Mouse (Mus musculus): ENCODE measurements around the gene Jhy. TPM values are rescaled to one million over a fixed set of nuclear protein-coding genes. Genes with fewer than 3 reads are reported as not detected.

Gene Jhy
- polyA plus RNA-seq, 1 experiment = 28.7 TPM

DNA sequence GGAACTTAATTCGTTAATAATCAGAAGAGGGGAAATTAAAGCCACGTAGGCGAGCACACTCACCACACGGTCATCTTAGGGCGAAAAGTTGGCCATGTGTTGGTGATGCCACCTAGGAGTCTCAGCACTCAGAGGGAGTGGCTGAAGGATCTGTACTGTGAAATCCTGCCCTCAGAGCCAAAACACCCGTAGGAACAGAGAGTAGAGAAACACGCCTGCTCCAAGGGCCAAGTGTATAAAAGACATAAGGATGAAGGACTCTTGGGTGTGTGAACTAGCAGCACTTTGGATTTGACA lies 448 bp upstream of the Jhy start:
- H3K4me1 ChIP-seq (ENCODE audit: control insufficient read depth, insufficient read depth, low read length) = peaks cover 2% of the 10 kb centered on the region
- no peak for TF ChIP-seq CTCF (IDR thresholded peaks at IDR 0.05; ENCODE audit: control insufficient read depth, insufficient read depth, insufficient replicate concordance, low read depth, low read length)
- no peak for TF ChIP-seq POLR2A (IDR thresholded peaks at IDR 0.05; ENCODE audit: control insufficient read depth, low read depth, low read length)
- H3K4me3 ChIP-seq (ENCODE audit: control insufficient read depth, low read depth, low read length) = peak overlapping the region; percentile 92
- H3K36me3 ChIP-seq (ENCODE audit: control insufficient read depth, insufficient read depth, low read length) = no peaks in the 10 kb centered on the region; the same call in 1 of the 2 replicates
- H3K27me3 ChIP-seq (ENCODE audit: control insufficient read depth, insufficient read depth, low read length) = no peaks in the 10 kb centered on the region
- peak overlapping the region; percentile 74 for H3K27ac ChIP-seq (ENCODE audit: control insufficient read depth, insufficient read depth, low read depth, low read length)

DNA sequence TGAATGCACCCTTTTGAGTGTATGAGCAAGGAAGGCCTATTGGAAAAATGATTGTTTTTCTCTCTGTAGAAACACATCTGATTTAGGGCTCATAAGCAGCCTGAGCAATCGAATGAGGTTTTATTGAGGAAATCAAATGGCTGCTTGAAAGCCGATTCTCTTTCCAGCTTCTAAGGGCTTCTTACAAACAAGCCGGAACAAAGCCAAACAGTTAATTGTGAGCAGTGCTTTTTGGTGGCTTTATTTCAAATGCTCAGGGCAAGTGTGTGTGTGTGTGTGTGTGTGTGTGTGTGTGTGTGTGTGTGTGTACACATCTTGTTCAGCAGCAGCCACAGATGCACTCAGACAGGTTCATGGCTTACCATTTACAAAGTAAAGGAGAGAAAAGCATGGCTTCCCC lies 2.5 kb downstream of the Jhy start:
- H3K27me3 ChIP-seq (ENCODE audit: control insufficient read depth, insufficient read depth, low read length) = no peaks in the 10 kb centered on the region
- TF ChIP-seq POLR2A (IDR thresholded peaks at IDR 0.05; ENCODE audit: control insufficient read depth, low read depth, low read length) (no peak), CTCF (IDR thresholded peaks at IDR 0.05; ENCODE audit: control insufficient read depth, insufficient read depth, insufficient replicate concordance, low read depth, low read length) (no peak)
- H3K36me3 ChIP-seq (ENCODE audit: control insufficient read depth, insufficient read depth, low read length) = no peaks in the 10 kb centered on the region; the same call in 1 of the 2 replicates
- peaks cover 2% of the 10 kb centered on the region for H3K4me1 ChIP-seq (ENCODE audit: control insufficient read depth, insufficient read depth, low read length)
- H3K27ac ChIP-seq (ENCODE audit: control insufficient read depth, insufficient read depth, low read depth, low read length) = no peak overlapping the region
- no peak overlapping the region for H3K4me3 ChIP-seq (ENCODE audit: control insufficient read depth, low read depth, low read length)

DNA sequence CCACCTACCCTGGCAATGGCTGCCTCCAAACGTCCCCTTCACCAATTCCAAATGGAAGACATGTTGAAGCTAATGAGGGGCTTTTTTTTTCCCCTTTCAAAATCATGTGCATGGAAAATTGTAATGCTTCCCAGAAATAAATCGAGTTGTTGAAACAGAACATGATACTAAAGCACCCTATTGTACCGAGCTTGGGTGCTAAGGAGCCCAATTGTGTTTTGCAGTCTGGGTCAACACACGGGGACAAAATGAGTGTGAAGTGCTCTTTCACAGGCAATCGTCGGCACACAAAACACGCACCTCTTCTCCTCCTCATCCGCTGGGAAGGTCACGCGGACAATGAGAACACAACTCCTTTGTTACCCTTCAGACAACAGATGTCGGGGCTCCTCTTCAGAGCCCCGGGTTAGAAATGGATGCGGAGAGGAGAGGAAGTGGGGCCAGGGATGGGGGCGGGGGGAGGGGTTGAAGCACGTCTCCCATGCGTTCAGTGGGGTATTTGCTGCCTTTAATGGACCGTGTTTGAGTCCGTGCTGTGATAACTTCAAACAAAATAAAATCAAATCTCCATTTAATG lies 14.8 kb downstream of the Jhy start:
- Histone ChIP-seq H3K27me3 (ENCODE audit: control insufficient read depth, insufficient read depth, low read length) (no peaks in the 10 kb centered on the region), H3K4me3 (ENCODE audit: control insufficient read depth, low read depth, low read length) (no peak overlapping the region), H3K27ac (ENCODE audit: control insufficient read depth, insufficient read depth, low read depth, low read length) (no peak overlapping the region)

DNA sequence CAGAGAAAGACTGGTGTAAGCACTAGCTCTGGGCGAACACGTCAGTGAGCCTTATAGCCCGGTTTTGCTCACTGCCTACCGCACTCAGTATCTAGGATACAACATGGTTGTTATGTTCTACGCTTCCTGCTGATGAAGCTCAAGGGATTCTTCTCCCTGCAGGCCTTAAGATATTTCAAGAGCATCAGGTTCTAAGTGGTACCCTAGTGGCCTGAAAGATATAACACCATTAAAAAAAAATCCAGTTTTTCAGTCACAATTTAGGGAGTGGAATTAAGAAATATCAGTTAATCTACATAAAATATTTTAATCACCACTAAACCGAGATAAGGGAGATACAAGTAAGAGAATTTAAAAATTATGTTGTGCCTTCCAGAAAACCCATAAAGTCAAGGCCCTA lies 15.4 kb downstream of the Jhy start:
- Histone ChIP-seq H3K27me3 (ENCODE audit: control insufficient read depth, insufficient read depth, low read length) (no peaks in the 10 kb centered on the region), H3K36me3 (ENCODE audit: control insufficient read depth, insufficient read depth, low read length) (no peaks in the 10 kb centered on the region), H3K27ac (ENCODE audit: control insufficient read depth, insufficient read depth, low read depth, low read length) (no peak overlapping the region), H3K4me3 (ENCODE audit: control insufficient read depth, low read depth, low read length) (no peak overlapping the region), H3K4me1 (ENCODE audit: control insufficient read depth, insufficient read depth, low read length) (peaks cover 8% of the 10 kb centered on the region)
- TF ChIP-seq POLR2A (IDR thresholded peaks at IDR 0.05; ENCODE audit: control insufficient read depth, low read depth, low read length) (no peak), CTCF (IDR thresholded peaks at IDR 0.05; ENCODE audit: control insufficient read depth, insufficient read depth, insufficient replicate concordance, low read depth, low read length) (no peak)

More for the DNA sequence above, 14.8 kb downstream of the Jhy start:
- Histone ChIP-seq H3K36me3 (ENCODE audit: control insufficient read depth, insufficient read depth, low read length) (no peaks in the 10 kb centered on the region), H3K4me1 (ENCODE audit: control insufficient read depth, insufficient read depth, low read length) (peaks cover 7% of the 10 kb centered on the region)
- TF ChIP-seq CTCF (IDR thresholded peaks at IDR 0.05; ENCODE audit: control insufficient read depth, insufficient read depth, insufficient replicate concordance, low read depth, low read length) = no peak
- TF ChIP-seq POLR2A (IDR thresholded peaks at IDR 0.05; ENCODE audit: control insufficient read depth, low read depth, low read length) = no peak

DNA sequence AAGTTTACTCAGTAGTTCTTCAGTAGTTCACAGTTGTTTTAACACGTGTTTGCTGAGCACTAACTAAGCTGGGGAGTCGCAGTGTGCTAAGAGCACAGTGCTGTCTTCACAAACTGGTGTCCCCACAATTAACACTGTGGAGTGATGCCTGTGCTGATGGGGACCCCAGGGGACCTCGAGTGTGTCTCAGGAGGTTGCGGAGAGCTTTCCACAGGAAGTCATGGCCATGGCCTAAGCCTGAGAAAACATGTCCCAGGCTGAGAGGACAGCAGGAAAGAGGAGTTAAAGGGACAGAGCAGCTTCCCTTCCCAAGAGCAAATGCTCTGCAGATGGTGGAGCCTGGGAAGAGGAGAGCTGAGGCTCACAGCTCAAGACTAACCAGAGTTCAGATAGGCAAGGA lies 16.8 kb downstream of the Jhy start:
- H3K4me3 ChIP-seq (ENCODE audit: control insufficient read depth, low read depth, low read length) = no peak overlapping the region
- H3K4me1 ChIP-seq (ENCODE audit: control insufficient read depth, insufficient read depth, low read length) = peaks cover 8% of the 10 kb centered on the region
- no peaks in the 10 kb centered on the region for H3K36me3 ChIP-seq (ENCODE audit: control insufficient read depth, insufficient read depth, low read length)
- TF ChIP-seq CTCF (IDR thresholded peaks at IDR 0.05; ENCODE audit: control insufficient read depth, insufficient read depth, insufficient replicate concordance, low read depth, low read length) (no peak), POLR2A (IDR thresholded peaks at IDR 0.05; ENCODE audit: control insufficient read depth, low read depth, low read length) (no peak)
- H3K27ac ChIP-seq (ENCODE audit: control insufficient read depth, insufficient read depth, low read depth, low read length) = no peak overlapping the region
- no peaks in the 10 kb centered on the region for H3K27me3 ChIP-seq (ENCODE audit: control insufficient read depth, insufficient read depth, low read length)

DNA sequence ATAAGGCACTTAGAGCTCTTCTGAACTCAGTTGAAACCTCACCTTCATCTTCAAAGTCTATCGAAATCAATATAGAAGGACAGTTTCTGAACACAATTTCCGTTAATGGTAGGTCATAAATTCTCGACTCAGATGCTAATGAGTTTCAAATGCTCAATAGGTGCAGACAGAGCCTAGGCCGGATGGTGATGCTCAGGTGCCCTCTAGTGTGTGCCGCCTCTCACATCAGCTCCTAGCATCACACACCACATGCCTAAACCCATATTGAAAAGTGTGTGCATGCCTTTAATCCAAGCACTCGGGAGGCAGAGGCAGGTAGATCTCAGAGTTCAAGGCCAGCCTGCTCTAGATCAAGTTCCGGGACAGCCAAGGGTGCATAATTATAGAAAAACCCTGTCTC lies 26.5 kb downstream of the Jhy start:
- no peak overlapping the region for H3K27ac ChIP-seq (ENCODE audit: control insufficient read depth, insufficient read depth, low read depth, low read length)
- H3K36me3 ChIP-seq (ENCODE audit: control insufficient read depth, insufficient read depth, low read length) = no peaks in the 10 kb centered on the region
- no peak overlapping the region for H3K4me3 ChIP-seq (ENCODE audit: control insufficient read depth, low read depth, low read length)
- H3K4me1 ChIP-seq (ENCODE audit: control insufficient read depth, insufficient read depth, low read length) = no peaks in the 10 kb centered on the region
- H3K27me3 ChIP-seq (ENCODE audit: control insufficient read depth, insufficient read depth, low read length) = no peaks in the 10 kb centered on the region
- TF ChIP-seq CTCF (IDR thresholded peaks at IDR 0.05; ENCODE audit: control insufficient read depth, insufficient read depth, insufficient replicate concordance, low read depth, low read length) = peak; percentile 50; the same call in 1 of the 2 replicates
- no peak for TF ChIP-seq POLR2A (IDR thresholded peaks at IDR 0.05; ENCODE audit: control insufficient read depth, low read depth, low read length)

DNA sequence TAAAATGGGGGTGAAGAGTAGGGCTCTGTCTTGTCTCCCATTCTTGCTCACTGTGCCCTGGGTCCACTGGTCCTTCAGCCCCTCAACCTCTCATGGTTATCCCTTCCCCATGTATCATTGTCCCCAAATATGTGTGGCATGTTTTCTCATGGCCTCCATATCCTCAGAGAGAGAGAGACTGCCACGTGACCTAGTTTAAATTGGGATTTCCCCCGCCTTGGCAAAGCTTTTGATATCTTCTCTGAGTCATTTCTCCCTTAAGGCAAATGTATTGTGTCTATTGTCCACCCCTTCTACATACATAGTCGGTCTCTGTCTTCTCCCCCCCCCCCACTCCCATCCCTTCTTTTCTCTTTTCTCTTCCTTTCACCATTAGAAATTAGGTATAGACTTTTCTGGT lies 30.6 kb downstream of the Jhy start:
- Histone ChIP-seq H3K36me3 (ENCODE audit: control insufficient read depth, insufficient read depth, low read length) (no peaks in the 10 kb centered on the region), H3K4me1 (ENCODE audit: control insufficient read depth, insufficient read depth, low read length) (no peaks in the 10 kb centered on the region), H3K27ac (ENCODE audit: control insufficient read depth, insufficient read depth, low read depth, low read length) (no peak overlapping the region), H3K27me3 (ENCODE audit: control insufficient read depth, insufficient read depth, low read length) (no peaks in the 10 kb centered on the region), H3K4me3 (ENCODE audit: control insufficient read depth, low read depth, low read length) (no peak overlapping the region)
- TF ChIP-seq POLR2A (IDR thresholded peaks at IDR 0.05; ENCODE audit: control insufficient read depth, low read depth, low read length) (no peak), CTCF (IDR thresholded peaks at IDR 0.05; ENCODE audit: control insufficient read depth, insufficient read depth, insufficient replicate concordance, low read depth, low read length) (no peak)
